Mouse (Mus musculus) frontal cortex, adult 2 months (tissue): ENCODE data around the gene Prim1. TPM values are rescaled to one million over a fixed set of nuclear protein-coding genes. Genes with fewer than 3 reads are reported as not detected.
"Not testable (repeated sequence)": the region's sequence is repeated elsewhere in the genome, so short reads cannot be mapped to it uniquely, and the experiment has no call there.

Experiments used
- DNase-seq, 2 experiments: peaks; one replicate each; pipeline ENCODE4 v3.0.0; 2022; ENCODE audit warnings: low spot score in 1 of 2; ENCODE audit errors: extremely low spot score in 1 of 2
- polyA plus RNA-seq: library from polyadenylated mRNA; depleted of rRNA; stranded (reverse); fragments of >200 nt; gene quantifications from 2 replicates; pipeline ENCODE4 v1.2.3, GENCODE M21; 2012; rRNA removed

Prim1 gene
- polyA plus RNA-seq, 1 experiment: 9.5 TPM

DNA sequence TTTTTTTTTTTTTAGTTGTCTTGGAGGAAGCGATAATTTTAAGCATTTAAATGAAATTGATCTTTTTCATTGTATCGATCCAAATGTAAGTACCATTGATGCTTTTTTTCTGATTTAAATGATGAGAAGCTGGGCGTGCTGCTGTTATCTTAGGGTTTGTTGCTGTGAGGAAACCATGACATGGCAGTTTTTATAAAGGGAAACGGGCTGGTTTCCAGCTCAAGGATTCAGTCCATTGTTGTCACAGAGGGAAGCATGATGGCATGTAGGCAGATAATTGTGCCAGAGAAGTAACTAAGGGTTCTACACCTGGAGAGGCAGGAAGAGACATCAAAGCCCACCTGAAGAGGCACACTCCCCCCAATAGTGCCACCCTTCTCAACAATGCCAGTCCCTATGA is 54.2 kb downstream of the Prim1 start:
- DNase-seq: no peak

DNA sequence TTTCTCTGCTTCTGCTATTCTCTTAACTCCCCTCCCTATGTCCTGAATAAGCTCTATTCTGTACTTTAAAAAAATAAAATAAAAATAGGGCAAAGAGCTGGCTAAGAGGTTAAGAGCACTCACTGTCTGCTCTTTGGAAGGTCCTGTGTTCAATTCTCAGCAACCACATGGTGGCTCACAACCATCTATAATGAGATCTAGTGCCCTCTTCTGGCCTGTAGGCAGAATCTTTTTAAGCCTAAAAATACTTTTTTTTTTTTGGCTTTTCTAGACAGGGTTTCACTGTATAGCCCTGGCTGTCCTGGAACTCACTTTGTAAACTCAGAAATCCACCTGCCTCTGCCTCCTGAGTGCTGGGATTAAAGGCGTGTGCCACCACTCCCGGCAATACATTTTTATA is 55.5 kb downstream of the Prim1 start:
- not testable (repeated sequence) for DNase-seq

DNA sequence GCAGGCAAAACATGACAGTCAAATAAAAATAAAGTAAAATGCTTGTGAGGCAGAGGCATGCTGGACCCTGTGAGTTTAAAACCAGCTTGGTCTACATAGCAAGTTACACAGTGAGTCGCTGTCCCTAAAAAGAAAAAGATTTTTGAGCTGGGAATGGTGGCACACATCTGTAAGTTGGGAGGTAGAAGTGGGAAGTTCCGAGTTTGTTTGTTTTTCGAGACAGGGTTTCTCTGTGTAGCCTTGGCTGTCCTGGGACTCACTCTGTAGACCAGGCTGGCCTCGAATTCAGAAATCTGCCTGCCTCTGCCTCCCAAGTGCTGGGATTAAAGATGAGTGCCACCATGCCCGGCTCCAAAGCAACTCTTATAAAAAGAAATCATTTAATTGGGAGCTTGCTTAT is 63.3 kb downstream of the Prim1 start:
- DNase-seq: not testable (repeated sequence)

Other genes with a start within 250 kb of the Prim1 start
- 0.90 TPM in 2 replicates for gene Rdh9, start 238.8 kb upstream of the Prim1 start, polyA plus RNA-seq
- 0.26 and 0.32 TPM in 2 replicates for gene Rdh16, start 214.0 kb upstream of the Prim1 start, polyA plus RNA-seq
- not detected in 2 replicates for gene Rdh19, start 165.2 kb upstream of the Prim1 start, polyA plus RNA-seq
- gene Rdh16f2, start 148.7 kb upstream of the Prim1 start, polyA plus RNA-seq: 0.15 TPM in 1 of 2 replicates, not detected in the other
- gene Rdh7, start 126.4 kb upstream of the Prim1 start, polyA plus RNA-seq: not detected in 2 replicates
- gene Sdr9c7, start 116.7 kb upstream of the Prim1 start, polyA plus RNA-seq: 0.11 and 0.16 TPM in 2 replicates
- gene Hsd17b6, start 7.6 kb upstream of the Prim1 start, polyA plus RNA-seq: 0.10 and 0.29 TPM in 2 replicates
- 238 and 244 TPM in 2 replicates for gene Naca, start 20.4 kb downstream of the Prim1 start, polyA plus RNA-seq
- gene Ptges3, start 43.8 kb downstream of the Prim1 start, polyA plus RNA-seq: 80.8 and 83.1 TPM in 2 replicates
- 1,563 and 1,614 TPM in 2 replicates for gene Atp5b, start 68.1 kb downstream of the Prim1 start, polyA plus RNA-seq
- gene Baz2a, start 76.4 kb downstream of the Prim1 start, polyA plus RNA-seq: 36.0 TPM in 2 replicates
- 19.1 and 20.1 TPM in 2 replicates for gene Rbms2, start 165.1 kb downstream of the Prim1 start, polyA plus RNA-seq
- gene Gls2, start 179.3 kb downstream of the Prim1 start, polyA plus RNA-seq: 37.6 and 39.4 TPM in 2 replicates
- gene Spryd4, start 196.6 kb downstream of the Prim1 start, polyA plus RNA-seq: 9.8 and 10.4 TPM in 2 replicates
- not detected in 2 replicates for gene Mip, start 210.7 kb downstream of the Prim1 start, polyA plus RNA-seq
- 5.1 and 5.3 TPM in 2 replicates for gene Timeless, start 216.9 kb downstream of the Prim1 start, polyA plus RNA-seq
- gene Apon, start 238.9 kb downstream of the Prim1 start, polyA plus RNA-seq: not detected in 2 replicates